Mouse (Mus musculus) limb, embryonic 11.5 days (tissue): ENCODE results near the gene Gp1ba. TPM values are rescaled to one million over a fixed set of nuclear protein-coding genes. Genes with fewer than 3 reads are reported as not detected.

Experiments
- ATAC-seq: fragments of 200-750 bp; cut with Nextera tagmentation; 2 replicates; pipeline ENCODE4 v1.8.0; 2017; ENCODE audit warnings: low read depth; ENCODE audit not compliant: insufficient number of reproducible peaks, low FRiP score, low TSS enrichment
- DNase-seq: peaks from one replicate; pipeline ENCODE4 v3.0.0-alpha.2; 2015; ENCODE audit warnings: low spot score
- H3K27ac ChIP-seq: fragments of 300-500 bp; sonication (generic); replicated peaks from 2 replicates; pipeline ENCODE4 v1.5.1; 2014; ENCODE audit warnings: low read depth, mild to moderate bottlenecking, low read length
- H3K27me3 ChIP-seq: fragments of 300-500 bp; sonication (generic); 2 replicates; pipeline ENCODE4 v1.6.1; 2014; ENCODE audit warnings: mild to moderate bottlenecking, low read length, mixed read lengths; ENCODE audit not compliant: control insufficient read depth, insufficient read depth
- H3K36me3 ChIP-seq: fragments of 300-500 bp; sonication (generic); 2 replicates; pipeline ENCODE4 v1.6.1; 2014; ENCODE audit warnings: mild to moderate bottlenecking, low read length, moderate library complexity, mixed read lengths; ENCODE audit not compliant: control insufficient read depth, insufficient read depth
- H3K4me1 ChIP-seq: fragments of 300-500 bp; sonication (generic); 2 replicates; pipeline ENCODE4 v1.6.1; 2014; ENCODE audit warnings: low read length, mixed read lengths; ENCODE audit not compliant: control insufficient read depth, insufficient read depth
- H3K4me2 ChIP-seq: fragments of 300-500 bp; sonication (generic); 2 replicates; pipeline ENCODE4 v1.6.1; 2014; ENCODE audit warnings: low read depth, mild to moderate bottlenecking, moderate library complexity; ENCODE audit not compliant: severe bottlenecking
- H3K4me3 ChIP-seq: fragments of 300-500 bp; sonication (generic); 2 replicates; pipeline ENCODE4 v1.5.1; 2014; ENCODE audit warnings: low read depth, low read length
- H3K9ac ChIP-seq: fragments of 300-500 bp; sonication (generic); 2 replicates; pipeline ENCODE4 v1.6.1; 2014; ENCODE audit warnings: mild to moderate bottlenecking, low read length
- H3K9me3 ChIP-seq: fragments of 300-500 bp; sonication (generic); 2 replicates; pipeline ENCODE4 v1.6.1; 2016; ENCODE audit warnings: low read length; ENCODE audit not compliant: control insufficient read depth
- WGBS: fragments of 180-500 bp; shearing (Covaris S2); extraction: QIAGEN DNeasy Blood & Tissue Kit; methylation state at CpG from one replicate; pipeline ENCODE4 v1.1.7; 2014; 5-methylcytosine and 5-hydroxymethylcytosine counted together
- polyA plus RNA-seq: library from polyadenylated mRNA; unstranded; fragments of >200 nt; fragmentation: Nextera tagmentation; extraction: Ambion mirVana; gene quantifications from 2 replicates; pipeline ENCODE4 v1.2.1, GENCODE M21; 2014

Gene Gp1ba
- polyA plus RNA-seq, 1 experiment from 2014 or later: 1.2 TPM

DNA sequence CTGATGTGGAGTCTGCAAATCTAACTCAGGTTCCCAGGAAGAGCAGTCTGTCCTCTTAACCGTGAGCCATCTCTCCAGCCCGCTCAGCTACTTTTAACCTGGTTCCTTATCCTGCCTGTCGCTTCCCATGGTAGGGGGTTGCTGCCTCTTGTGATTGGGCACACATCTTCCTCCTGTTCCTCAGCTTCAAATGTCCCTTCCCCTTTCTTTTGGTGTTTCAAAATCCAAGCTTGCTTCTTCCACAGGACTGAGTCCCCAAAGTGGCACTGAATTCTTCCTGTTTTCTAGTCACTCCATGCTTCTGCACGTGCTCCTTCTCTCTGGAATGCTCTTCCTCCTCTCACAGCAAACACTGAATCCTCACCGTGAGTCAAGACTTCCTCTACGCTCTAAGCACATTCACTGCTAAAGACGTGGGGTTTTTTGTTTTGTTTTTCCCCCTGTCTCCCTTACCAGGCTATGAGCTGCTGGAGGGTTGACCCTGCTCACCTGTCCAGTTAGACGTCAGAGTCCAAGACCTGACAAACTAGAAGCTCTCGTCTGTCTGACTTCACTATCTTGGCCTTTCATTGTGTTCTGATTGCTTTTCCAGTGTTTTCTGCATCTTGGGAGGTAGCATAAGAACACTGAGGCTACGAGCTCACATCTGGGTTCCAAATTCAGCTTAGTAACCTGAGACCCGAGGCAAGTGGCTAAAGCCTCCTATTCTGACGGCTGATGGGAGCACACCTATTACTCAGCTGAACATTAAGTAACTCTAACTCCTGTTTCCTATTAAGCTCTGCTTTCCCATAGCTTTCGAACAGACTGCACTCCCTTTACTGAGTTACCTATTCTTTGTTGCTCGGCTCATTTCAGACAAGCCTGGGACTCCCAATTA is 28.6 kb downstream of the Gp1ba start:
- Histone ChIP-seq H3K9me3 (no peaks in the 10 kb centered on the region), H3K9ac (peak overlapping the region; percentile 14; the same call in 1 of the 2 replicates), H3K36me3 (peaks cover 17% of the 10 kb centered on the region), H3K4me3 (peak overlapping the region; percentile 57), H3K4me1 (peaks cover 15% of the 10 kb centered on the region), H3K27ac (peak overlapping the region; percentile 88), H3K27me3 (no peaks in the 10 kb centered on the region), H3K4me2 (peak overlapping the region; percentile 79)
- 54% methylated on average over 14 of the region's 14 CpGs for WGBS
- DNase-seq: peak; percentile 42
- ATAC-seq: no peak

DNA sequence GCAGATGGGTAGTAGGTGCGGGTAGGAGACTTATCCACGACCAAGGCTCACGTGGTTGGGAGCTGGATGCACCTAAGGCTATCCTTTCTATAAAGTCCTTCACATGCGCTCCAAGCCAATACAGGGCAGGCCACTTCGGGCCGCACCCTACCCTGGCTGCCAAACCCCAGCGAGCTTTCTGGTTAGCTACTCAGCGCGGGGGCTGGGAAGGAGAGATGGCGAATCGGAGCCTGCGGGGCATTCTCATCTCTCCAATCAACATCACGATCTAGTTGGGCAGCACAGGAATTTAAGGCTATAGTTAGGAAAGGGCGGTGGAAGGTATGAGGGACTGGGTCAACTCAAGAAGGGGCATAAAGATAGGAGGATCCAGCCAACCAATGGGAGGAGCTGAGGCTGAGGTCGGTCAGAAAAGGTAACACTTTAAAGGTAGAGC is 29.4 kb downstream of the Gp1ba start:
- H3K27me3 ChIP-seq: no peaks in the 10 kb centered on the region
- H3K9ac ChIP-seq: peak overlapping the region; percentile 57
- DNase-seq (no peak), ATAC-seq (peak; percentile 36; the same call in 1 of the 2 replicates)
- H3K4me1 ChIP-seq: peaks cover 15% of the 10 kb centered on the region
- no peaks in the 10 kb centered on the region for H3K9me3 ChIP-seq
- peak overlapping the region; percentile 79 for H3K4me2 ChIP-seq
- peak overlapping the region; percentile 57 for H3K4me3 ChIP-seq
- under 1% methylated on average over 15 of the region's 15 CpGs for WGBS
- peaks cover 15% of the 10 kb centered on the region for H3K36me3 ChIP-seq
- H3K27ac ChIP-seq: peak overlapping the region; percentile 88

GRCm38 (mm10) chr11:70668771-70669505 is 30.0 kb downstream of the Gp1ba start, which contains the start of gene Spag7:
Spag7 (minus strand) TSS chr11:70669416.
- H3K9me3 ChIP-seq: no peaks in the 10 kb centered on the region
- peak; percentile 95 for DNase-seq
- peaks cover 13% of the 10 kb centered on the region for H3K36me3 ChIP-seq
- ATAC-seq: peak; percentile 96
- peaks cover 15% of the 10 kb centered on the region for H3K4me1 ChIP-seq
- H3K9ac ChIP-seq: peak within 1 kb of the TSS; percentile 69
- H3K27me3 ChIP-seq: no peaks in the 10 kb centered on the region
- H3K4me3 ChIP-seq: peak within 1 kb of the TSS; percentile 57
- H3K4me2 ChIP-seq: peak within 1 kb of the TSS; percentile 89
- WGBS: under 1% methylated on average over 44 of the region's 44 CpGs
- peak within 1 kb of the TSS; percentile 89 for H3K27ac ChIP-seq

DNA sequence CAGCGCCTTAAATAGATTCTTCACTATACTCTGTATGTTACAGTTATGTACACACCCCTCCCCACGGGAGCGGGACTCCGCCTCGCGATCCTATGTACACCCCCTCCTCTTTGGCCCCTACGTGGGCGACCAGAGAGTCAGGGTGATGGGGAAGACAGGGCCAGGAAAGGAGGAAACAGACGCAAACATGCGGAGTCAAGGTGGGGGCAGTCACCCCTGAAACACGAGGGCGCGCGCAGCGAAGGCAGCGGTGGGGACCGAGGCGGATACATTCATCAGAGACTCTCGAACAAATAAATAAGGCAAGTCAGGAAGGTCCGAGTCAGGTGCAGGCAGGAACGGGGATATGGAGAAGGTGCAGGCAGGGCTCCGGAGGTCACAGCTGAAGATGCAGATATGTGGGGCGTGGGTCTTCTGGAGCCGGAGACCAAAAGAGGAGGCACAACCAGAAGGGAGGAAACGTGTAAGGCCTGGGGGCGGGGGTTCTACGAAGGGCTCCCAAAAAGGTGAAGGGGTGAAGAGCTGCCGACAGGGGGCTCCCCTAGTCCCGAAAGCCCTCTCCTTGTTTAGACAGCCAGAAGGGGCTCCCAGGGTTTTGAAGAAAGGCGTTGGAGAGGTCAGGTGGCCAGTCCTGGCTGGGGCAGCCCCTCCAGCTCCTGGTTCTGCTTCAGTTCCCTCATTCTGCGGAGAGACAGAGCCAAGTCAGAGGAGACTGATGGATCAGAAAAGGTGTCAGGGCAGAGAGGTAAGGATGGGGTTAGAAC is 30.8 kb downstream of the Gp1ba start:
- Histone ChIP-seq H3K27me3 (no peaks in the 10 kb centered on the region), H3K4me1 (peaks cover 15% of the 10 kb centered on the region), H3K9me3 (no peaks in the 10 kb centered on the region), H3K36me3 (peaks cover 6% of the 10 kb centered on the region), H3K9ac (peak overlapping the region; percentile 69), H3K4me3 (peak overlapping the region; percentile 57), H3K27ac (peak overlapping the region; percentile 89), H3K4me2 (peak overlapping the region; percentile 89)
- DNase-seq (peak; percentile 89), ATAC-seq (peak; percentile 31)
- WGBS: under 1% methylated on average over 31 of the region's 31 CpGs

DNA sequence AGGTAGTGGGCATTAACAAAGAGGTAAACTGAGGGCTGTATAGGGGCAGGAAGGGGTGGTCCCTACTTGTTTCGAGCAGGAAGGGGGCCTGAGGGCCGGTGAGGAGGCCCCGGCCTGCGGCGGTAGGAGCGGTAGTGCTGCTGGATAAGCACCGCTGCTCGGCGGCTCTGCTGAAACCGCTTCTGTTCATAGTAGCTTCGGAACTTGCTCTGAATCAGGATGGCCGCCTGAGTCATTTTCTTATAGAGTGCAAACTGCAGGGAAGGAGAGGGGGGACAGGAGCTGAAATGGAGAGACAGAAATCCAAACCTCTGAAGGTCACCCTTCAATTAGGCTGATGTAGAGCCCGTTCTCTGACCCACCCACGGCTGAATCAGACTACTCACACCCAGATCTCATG is 31.6 kb downstream of the Gp1ba start:
- 61% methylated on average over 14 of the region's 14 CpGs for WGBS
- ATAC-seq (no peak), DNase-seq (no peak)
- no peaks in the 10 kb centered on the region for H3K9me3 ChIP-seq
- peak overlapping the region; percentile 69 for H3K9ac ChIP-seq
- H3K36me3 ChIP-seq: peaks cover 3% of the 10 kb centered on the region
- H3K4me3 ChIP-seq: peak overlapping the region; percentile 57
- peak overlapping the region; percentile 89 for H3K4me2 ChIP-seq
- peaks cover 15% of the 10 kb centered on the region for H3K4me1 ChIP-seq
- H3K27ac ChIP-seq: peak overlapping the region; percentile 89
- H3K27me3 ChIP-seq: no peaks in the 10 kb centered on the region

DNA sequence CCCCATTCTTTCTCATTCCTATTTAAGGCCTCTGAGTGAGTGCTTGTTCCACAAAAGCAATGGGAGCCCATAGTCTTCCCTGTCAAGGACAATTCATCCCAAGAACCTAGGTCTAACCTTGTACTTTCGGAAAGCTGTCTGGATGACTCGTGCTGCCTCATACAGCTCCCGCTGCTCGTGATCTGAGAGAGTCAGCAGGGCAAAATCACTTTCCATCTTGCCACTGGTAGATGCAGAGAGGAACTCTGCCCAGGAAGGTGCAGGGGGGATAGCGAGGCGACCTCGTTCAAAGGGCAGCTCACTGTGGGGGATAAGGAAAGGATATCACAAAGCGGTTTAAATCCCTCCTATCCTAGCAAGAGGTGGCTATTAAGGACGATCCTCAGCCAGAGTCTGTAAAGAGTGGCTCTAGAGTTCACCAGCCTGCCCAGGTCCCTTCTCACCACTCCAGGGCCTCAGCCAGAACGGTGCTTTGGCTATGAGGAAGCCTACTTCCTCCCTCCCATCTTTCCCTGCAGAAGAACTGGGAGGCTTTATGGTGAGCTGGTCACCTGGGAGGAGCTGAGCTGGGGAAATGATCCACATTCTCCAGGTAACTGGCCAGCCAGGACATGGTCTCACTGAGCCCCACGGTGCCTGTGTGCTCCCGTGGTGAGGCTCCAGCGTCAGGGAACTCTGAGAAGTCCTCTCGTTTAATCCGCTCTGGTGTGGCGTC is 32.6 kb downstream of the Gp1ba start:
- H3K27me3 ChIP-seq: no peaks in the 10 kb centered on the region
- no peak overlapping the region for H3K27ac ChIP-seq
- ATAC-seq: no peak
- H3K9ac ChIP-seq: no peak overlapping the region
- no peak for DNase-seq
- H3K9me3 ChIP-seq: no peaks in the 10 kb centered on the region
- H3K4me1 ChIP-seq: peaks cover 15% of the 10 kb centered on the region
- WGBS: 88% methylated on average over 16 of the region's 16 CpGs
- H3K4me2 ChIP-seq: no peak overlapping the region
- H3K36me3 ChIP-seq: no peaks in the 10 kb centered on the region; the same call in 1 of the 2 replicates
- no peak overlapping the region for H3K4me3 ChIP-seq

DNA sequence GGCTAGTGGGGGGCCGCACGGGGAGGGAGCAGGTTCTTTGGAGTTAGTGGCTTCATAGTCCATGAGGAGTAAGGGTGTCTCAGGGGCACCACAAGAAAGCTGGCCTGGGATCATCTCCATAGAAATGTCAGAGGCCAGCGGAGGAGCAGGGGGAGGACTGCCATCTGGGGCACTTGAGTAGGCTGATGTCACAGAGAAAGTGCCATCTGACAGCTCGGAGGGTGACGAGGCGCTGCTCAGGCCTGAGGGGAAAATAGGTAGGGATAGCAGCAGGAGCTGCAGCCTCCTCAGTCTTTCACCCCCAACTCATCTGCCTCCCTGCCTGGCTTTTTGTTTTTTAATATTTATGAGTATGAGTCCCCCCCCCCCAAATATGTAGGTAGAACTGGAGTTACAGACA is 35.1 kb downstream of the Gp1ba start:
- 78% methylated on average over 6 of the region's 6 CpGs for whole genome bisulfite sequencing
- H3K4me1 ChIP-seq: peaks cover 6% of the 10 kb centered on the region
- no peak overlapping the region for H3K27ac ChIP-seq
- H3K9me3 ChIP-seq: no peaks in the 10 kb centered on the region
- H3K9ac ChIP-seq: no peak overlapping the region
- no peak overlapping the region for H3K4me3 ChIP-seq
- no peaks in the 10 kb centered on the region; the same call in none of the 2 replicates for H3K36me3 ChIP-seq
- no peak overlapping the region for H3K4me2 ChIP-seq
- DNase-seq (no peak), ATAC-seq (no peak)
- H3K27me3 ChIP-seq: no peaks in the 10 kb centered on the region
